Comparison of ENCODE assay signal across 20 mouse cellular contexts in genomic region chr16:20257926-20258325, GRCm38 (mm10).
"Had no signal": no experiment of that assay in that cellular context is flagged by ENCODE, and none has a peak within 500 bp of the region (broad histone marks: within the 10 kb centered on the region; RNA-seq: fewer than 3 reads in every experiment).

No protein-coding gene starts in this region.

- DNase-seq: lung, adult 18-20 months; lung, embryonic 14.5 days; lung, postnatal 10 days; lung, postnatal 4 days; midbrain, embryonic 14.5 days; retina, postnatal 1 day; right cerebral cortex, adult 18-20 months; right cerebral cortex, postnatal 25 days; right cerebral cortex, postnatal 4 days; spleen, adult 18-20 months; thymus, adult 2 months; thymus, postnatal 25 days; thymus, postnatal 4 days had no signal

- H3K36me3 ChIP-seq: midbrain, embryonic 10.5 days; midbrain, embryonic 12.5 days; neural tube, embryonic 13.5 days; neural tube, embryonic 15.5 days; stomach, embryonic 15.5 days had no signal

- H3K4me3 ChIP-seq: midbrain, embryonic 10.5 days; midbrain, embryonic 12.5 days; myocyte; neural tube, embryonic 13.5 days; neural tube, embryonic 15.5 days; stomach, embryonic 15.5 days had no signal

- H3K4me2 ChIP-seq: lung, embryonic 14.5 days; midbrain, embryonic 12.5 days; neural tube, embryonic 13.5 days; neural tube, embryonic 15.5 days; stomach, embryonic 15.5 days had no signal

- H3K27me3 ChIP-seq: midbrain, embryonic 12.5 days; neural tube, embryonic 13.5 days; neural tube, embryonic 15.5 days; stomach, embryonic 15.5 days had no signal

- H3K9me3 ChIP-seq: midbrain, embryonic 10.5 days; midbrain, embryonic 12.5 days; neural tube, embryonic 13.5 days; neural tube, embryonic 15.5 days; stomach, embryonic 15.5 days had no signal

- H3K27ac ChIP-seq: midbrain, embryonic 10.5 days; midbrain, embryonic 12.5 days; neural tube, embryonic 13.5 days; neural tube, embryonic 15.5 days; stomach, embryonic 15.5 days; stomach, postnatal 0 days had no signal

- H3K4me1 ChIP-seq: midbrain, embryonic 10.5 days; midbrain, embryonic 12.5 days; neural tube, embryonic 13.5 days; neural tube, embryonic 15.5 days; stomach, embryonic 15.5 days had no signal

- H3K9ac ChIP-seq: lung, embryonic 14.5 days; midbrain, embryonic 12.5 days; neural tube, embryonic 13.5 days; neural tube, embryonic 15.5 days; stomach, embryonic 15.5 days had no signal
